Mouse (Mus musculus): ENCODE results near the gene Cep162.

DNA sequence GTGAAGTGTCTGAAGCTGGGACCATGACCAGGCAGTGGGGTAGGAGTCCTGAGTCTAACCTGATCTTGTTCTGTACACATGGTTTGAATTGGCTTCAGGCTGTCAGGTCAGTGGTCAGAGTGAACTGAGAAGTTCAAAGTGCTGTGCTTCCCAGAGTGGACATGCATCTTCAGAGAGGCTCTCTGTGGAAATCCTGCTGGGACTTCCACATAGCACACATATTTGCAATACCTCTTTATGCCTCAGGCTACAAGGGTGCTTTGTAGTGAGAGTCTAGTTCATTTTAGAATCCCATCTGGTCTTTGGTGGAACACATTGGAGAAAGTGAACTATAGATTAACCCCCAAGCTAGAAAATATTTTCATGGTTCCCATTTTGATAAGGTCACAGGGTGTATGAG, 47.9 kb upstream of the Cep162 start:
- no peak for TF ChIP-seq CTCF (conservative IDR thresholded peaks at IDR 0.05; ENCODE audit: low read length)
- TF ChIP-seq NANOG (IDR thresholded peaks at IDR 0.05; ENCODE audit: borderline replicate concordance, low read length): no peak
- TF ChIP-seq POU5F1 (IDR thresholded peaks at IDR 0.05; ENCODE audit: borderline replicate concordance, low read length): no peak

Data from E14TG2a.4 (cell line).